Mouse (Mus musculus): ENCODE data around the gene Hs3st3b1. TPM values are rescaled to one million over a fixed set of nuclear protein-coding genes. Genes with fewer than 3 reads are reported as not detected.
A peak's percentile ranks its signal among the peaks of the same experiment; 100 is the strongest.

Hs3st3b1 gene
- polyA plus RNA-seq, 1 experiment from 2014 or later = 23.7 TPM

DNA sequence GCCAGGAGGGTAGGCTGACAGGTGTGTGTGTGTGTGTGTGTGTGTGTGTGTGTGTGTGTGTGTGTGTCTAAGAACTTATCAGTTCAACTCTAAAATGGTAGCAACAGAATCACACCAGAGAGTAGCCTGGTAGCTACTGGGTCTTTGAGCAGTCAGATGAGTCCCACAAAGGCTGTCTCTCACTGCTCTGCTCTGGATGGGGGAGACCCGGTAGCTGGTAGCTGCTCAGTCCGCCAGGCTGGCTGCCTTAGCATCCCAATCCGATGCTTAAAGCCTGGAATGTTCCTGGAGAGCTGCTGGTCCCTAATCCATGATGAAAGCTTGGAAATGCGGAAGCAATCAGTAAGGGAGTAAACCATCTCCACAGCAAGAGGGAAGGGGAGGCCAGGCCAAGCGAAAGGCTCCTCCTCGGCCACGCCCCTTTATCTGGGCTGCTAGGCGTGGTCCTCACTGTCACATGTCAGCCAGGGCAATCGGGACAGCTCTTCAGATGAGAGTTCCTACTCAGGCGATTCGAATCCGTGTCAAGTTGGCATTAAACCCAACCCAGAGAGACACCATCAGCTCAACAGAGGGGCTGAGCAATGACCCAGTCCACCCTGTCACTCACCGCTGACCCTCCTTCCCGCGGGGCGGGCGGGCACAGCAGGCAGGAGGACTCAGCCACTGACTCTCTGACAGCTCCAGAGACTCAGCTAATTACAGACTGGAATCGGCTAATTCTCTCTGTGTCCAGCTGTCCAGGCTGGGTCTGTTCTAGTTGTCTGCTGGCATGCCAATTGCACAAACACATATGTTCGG, 29.9 kb upstream of the Hs3st3b1 start:
- Histone ChIP-seq H3K4me3 (peak overlapping the region; percentile 31), H3K27ac (no peak overlapping the region), H3K4me1 (peaks cover 25% of the 10 kb centered on the region), H3K27me3 (replicated peaks) (peaks cover 38% of the 10 kb centered on the region), H3K4me2 (peak overlapping the region; percentile 55), H3K9me3 (replicated peaks) (no peaks in the 10 kb centered on the region), H3K9ac (no peak overlapping the region), H3K36me3 (no peaks in the 10 kb centered on the region)
- ATAC-seq = peak; percentile 78
- 13% methylated on average over 19 of the region's 19 CpGs for WGBS (ENCODE audit: insufficient replicate concordance)

DNA sequence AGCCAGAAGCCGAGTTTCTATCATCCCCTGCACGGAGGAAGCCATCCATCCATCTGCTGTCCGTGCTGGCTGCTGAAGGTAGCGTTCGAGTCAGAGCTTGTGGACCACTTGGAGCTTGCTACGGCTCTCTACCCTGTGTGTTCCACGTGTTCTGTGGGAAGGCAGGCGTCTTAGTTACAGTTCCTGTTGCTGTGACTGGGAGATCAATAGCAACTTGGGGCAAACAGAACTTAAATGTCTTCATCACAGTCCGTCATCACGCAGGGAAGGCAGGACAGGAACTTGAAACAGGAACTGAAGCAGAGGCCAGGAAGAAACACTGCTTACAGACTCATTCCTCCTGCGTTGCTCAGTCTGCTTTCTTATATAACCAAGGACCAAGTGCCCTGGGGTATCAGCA, 26.3 kb upstream of the Hs3st3b1 start:
- no peak overlapping the region for H3K9ac ChIP-seq
- WGBS (ENCODE audit: insufficient replicate concordance) = 50% methylated on average over 11 of the region's 11 CpGs
- no peaks in the 10 kb centered on the region for H3K9me3 ChIP-seq (replicated peaks)
- no peak overlapping the region for H3K4me3 ChIP-seq
- no peaks in the 10 kb centered on the region for H3K36me3 ChIP-seq
- H3K4me1 ChIP-seq = peaks cover 15% of the 10 kb centered on the region
- H3K27me3 ChIP-seq (replicated peaks) = peaks cover 37% of the 10 kb centered on the region
- ATAC-seq = no peak
- no peak overlapping the region for H3K27ac ChIP-seq
- H3K4me2 ChIP-seq = no peak overlapping the region

DNA sequence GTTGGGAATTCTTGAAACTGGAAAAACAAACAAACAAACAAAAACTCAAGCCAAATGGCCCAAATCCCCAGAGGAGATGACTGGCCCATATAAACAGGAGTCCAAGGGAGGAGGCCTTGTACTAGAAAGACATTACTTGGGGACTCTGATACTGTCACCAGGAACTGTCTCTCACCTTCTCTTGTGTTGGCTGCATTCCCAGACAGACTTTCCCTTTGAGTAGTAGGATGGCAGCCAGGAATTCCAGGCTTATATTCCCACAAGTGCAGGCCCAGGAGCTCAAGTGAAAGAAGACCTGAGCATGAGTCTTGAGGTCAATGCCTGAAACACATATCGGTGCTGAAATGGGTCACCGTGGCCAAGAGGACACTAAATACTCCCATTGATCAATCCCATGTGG, 24.9 kb upstream of the Hs3st3b1 start:
- Histone ChIP-seq H3K36me3 (no peaks in the 10 kb centered on the region), H3K4me3 (no peak overlapping the region), H3K9ac (no peak overlapping the region), H3K9me3 (replicated peaks) (no peaks in the 10 kb centered on the region), H3K4me1 (peaks cover 7% of the 10 kb centered on the region), H3K27me3 (replicated peaks) (peaks cover 25% of the 10 kb centered on the region), H3K4me2 (no peak overlapping the region), H3K27ac (no peak overlapping the region)
- no peak for ATAC-seq
- 91% methylated on average over 2 of the region's 2 CpGs for WGBS (ENCODE audit: insufficient replicate concordance)

DNA sequence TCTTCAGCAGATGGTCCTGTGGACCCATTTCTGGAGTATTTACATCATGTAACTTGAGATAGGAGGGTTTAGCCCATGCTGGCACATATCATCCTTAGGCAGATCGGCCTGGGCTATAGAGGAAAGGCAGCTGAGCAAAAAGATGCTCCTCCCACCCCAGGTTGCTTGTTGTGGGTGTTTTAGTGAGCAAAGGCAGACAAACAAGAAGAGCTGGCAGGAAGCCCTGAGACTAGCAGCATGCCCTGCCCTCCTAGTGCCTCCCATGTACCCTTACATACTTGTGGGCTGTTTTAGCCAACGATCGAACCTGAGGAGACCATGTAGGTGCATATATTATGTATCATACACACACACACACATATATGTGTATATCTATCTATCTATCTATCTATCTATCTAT, 21.9 kb upstream of the Hs3st3b1 start:
- Histone ChIP-seq H3K27ac (no peak overlapping the region), H3K4me3 (no peak overlapping the region), H3K9ac (no peak overlapping the region), H3K4me2 (no peak overlapping the region), H3K36me3 (no peaks in the 10 kb centered on the region), H3K27me3 (replicated peaks) (peaks cover 7% of the 10 kb centered on the region; the same call in 1 of the 2 replicates), H3K9me3 (replicated peaks) (no peaks in the 10 kb centered on the region), H3K4me1 (no peaks in the 10 kb centered on the region)
- no peak for ATAC-seq
- 84% methylated on average over 3 of the region's 3 CpGs for WGBS (ENCODE audit: insufficient replicate concordance)

DNA sequence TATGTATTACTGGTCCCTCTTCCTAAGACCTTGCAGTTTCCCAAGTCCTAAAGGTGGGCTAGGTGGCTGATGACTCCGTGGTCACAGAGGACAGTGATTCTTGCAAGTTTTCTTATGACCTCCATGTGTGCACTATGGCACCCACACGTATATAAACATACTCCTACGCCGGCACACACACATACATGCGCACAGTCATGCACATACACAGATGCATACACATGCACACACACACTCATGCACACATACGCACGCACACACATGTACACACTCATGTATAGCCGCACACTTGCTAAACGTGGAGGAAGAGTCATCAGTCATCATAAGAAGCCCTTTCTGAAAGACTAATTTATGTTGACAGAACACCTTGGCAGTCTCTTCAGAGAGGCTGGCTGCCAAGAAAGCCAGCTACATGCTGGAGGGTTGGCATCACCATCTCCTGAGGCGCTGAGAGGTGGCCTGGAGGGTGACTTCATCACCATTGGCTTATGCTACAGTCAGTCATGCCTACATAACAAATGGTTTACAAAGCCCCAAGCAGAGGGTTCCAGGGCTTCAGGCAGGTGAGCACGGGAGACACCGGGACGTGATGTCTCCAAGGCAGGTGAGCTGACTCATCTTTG, 21.3 kb upstream of the Hs3st3b1 start:
- Histone ChIP-seq H3K9me3 (replicated peaks) (no peaks in the 10 kb centered on the region), H3K27me3 (replicated peaks) (peaks cover 7% of the 10 kb centered on the region; the same call in 1 of the 2 replicates), H3K9ac (no peak overlapping the region), H3K27ac (no peak overlapping the region), H3K36me3 (no peaks in the 10 kb centered on the region), H3K4me3 (no peak overlapping the region), H3K4me2 (no peak overlapping the region), H3K4me1 (no peaks in the 10 kb centered on the region)
- 80% methylated on average over 13 of the region's 13 CpGs for WGBS (ENCODE audit: insufficient replicate concordance)
- ATAC-seq = no peak

DNA sequence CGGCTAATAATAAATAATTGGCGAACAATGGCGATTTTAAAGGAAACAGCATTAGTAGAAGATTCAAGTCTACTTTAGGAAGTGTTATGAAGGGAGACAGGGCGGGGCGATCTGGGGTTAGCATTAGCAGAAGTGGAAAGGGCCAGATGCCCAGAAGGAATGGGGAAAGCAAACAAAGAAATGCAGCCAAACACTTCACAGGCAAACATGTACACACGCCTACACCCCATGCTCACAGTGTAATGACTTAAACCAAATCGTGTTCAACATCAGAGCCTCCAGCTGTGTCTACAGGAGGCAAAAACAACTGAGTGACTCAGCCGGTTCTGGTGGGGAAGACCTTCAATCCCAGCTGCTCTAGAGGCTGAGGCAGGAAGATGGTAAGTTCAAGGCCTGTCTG, 20.1 kb upstream of the Hs3st3b1 start:
- Histone ChIP-seq H3K4me2 (no peak overlapping the region), H3K4me3 (no peak overlapping the region), H3K4me1 (no peaks in the 10 kb centered on the region), H3K9me3 (replicated peaks) (no peaks in the 10 kb centered on the region), H3K27ac (no peak overlapping the region), H3K27me3 (replicated peaks) (peaks cover 7% of the 10 kb centered on the region; the same call in 1 of the 2 replicates), H3K36me3 (no peaks in the 10 kb centered on the region), H3K9ac (no peak overlapping the region)
- ATAC-seq = no peak
- 60% methylated on average over 8 of the region's 8 CpGs for WGBS (ENCODE audit: insufficient replicate concordance)

DNA sequence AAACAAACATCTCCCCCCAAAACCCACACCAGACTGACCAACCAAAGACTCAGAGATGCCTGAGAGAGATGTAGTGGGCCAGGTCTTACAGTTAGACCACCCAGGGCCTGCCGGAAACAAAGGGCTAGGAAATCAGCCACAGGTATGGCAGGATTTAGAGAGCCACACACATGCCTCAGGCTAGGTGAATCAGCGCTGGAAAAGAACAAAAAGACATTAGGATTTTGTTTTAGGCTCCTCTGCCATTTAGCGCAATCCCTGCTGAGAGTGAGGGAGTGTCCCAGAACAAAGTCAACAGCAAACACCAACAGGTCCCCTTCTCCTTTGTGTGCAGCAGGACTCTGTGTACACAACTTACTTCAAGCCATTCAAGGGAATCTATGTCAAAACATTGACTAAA, 14.6 kb upstream of the Hs3st3b1 start:
- H3K36me3 ChIP-seq = no peaks in the 10 kb centered on the region
- no peaks in the 10 kb centered on the region for H3K4me1 ChIP-seq
- WGBS (ENCODE audit: insufficient replicate concordance) = 55% methylated on average over 3 of the region's 3 CpGs
- H3K4me3 ChIP-seq = no peak overlapping the region
- H3K4me2 ChIP-seq = no peak overlapping the region
- ATAC-seq = no peak
- H3K9ac ChIP-seq = no peak overlapping the region
- no peak overlapping the region for H3K27ac ChIP-seq
- peaks cover 32% of the 10 kb centered on the region for H3K27me3 ChIP-seq (replicated peaks)
- H3K9me3 ChIP-seq (replicated peaks) = no peaks in the 10 kb centered on the region

DNA sequence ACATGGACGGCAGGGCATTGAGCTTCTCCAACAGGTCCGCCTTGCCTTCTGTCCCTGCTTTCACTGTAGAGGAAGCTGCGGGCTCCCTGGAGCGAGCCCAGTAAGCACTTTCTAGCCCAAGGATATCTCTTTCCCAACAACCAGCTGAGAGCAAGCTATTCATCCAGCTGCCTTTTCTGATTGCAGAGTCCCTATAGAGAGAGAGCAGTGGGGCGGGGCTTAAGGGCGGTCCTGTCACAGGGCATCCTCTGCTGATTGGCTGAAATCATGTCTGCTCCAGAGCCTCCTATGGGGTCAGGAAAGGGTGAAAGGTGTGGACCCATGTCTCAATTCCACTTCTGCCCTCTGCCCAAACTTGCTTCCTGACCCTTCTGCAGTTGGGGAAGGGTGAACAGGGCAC, 4.8 kb upstream of the Hs3st3b1 start:
- ATAC-seq = no peak
- 43% methylated on average over 6 of the region's 6 CpGs for WGBS (ENCODE audit: insufficient replicate concordance)
- H3K4me3 ChIP-seq = no peak overlapping the region
- no peak overlapping the region for H3K27ac ChIP-seq
- peaks cover 53% of the 10 kb centered on the region for H3K27me3 ChIP-seq (replicated peaks)
- peaks cover 20% of the 10 kb centered on the region for H3K4me1 ChIP-seq
- no peaks in the 10 kb centered on the region for H3K9me3 ChIP-seq (replicated peaks)
- no peak overlapping the region for H3K9ac ChIP-seq
- no peak overlapping the region for H3K4me2 ChIP-seq
- no peaks in the 10 kb centered on the region for H3K36me3 ChIP-seq

DNA sequence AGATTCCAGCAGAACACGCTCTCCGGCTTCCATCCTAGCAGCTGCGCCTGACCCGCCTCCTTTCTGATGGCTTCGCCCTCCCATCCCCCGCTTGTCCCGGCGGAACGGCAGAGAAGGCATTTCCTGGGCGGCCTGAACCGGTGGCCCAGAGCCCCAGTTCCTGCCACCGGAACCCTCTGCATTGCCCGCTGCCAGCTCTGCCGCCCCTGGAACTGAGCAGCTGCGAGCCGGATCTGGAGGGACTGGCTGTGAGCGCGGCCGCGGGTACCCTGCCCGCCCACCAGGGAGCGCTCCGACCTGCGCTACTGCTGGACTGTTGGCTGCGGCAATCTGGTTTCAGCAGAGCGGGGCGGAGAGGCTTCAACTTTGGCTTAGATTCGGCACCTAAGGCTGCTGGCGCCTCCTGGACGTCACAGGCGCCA, 3.1 kb upstream of the Hs3st3b1 start:
- peak overlapping the region; percentile 39 for H3K4me3 ChIP-seq
- peaks cover 70% of the 10 kb centered on the region for H3K27me3 ChIP-seq (replicated peaks)
- peaks cover 20% of the 10 kb centered on the region for H3K4me1 ChIP-seq
- ATAC-seq = no peak; the same call in 1 of the 2 replicates
- 2% methylated on average over 31 of the region's 31 CpGs for WGBS (ENCODE audit: insufficient replicate concordance)
- H3K27ac ChIP-seq = no peak overlapping the region
- peak overlapping the region; percentile 58 for H3K4me2 ChIP-seq
- no peaks in the 10 kb centered on the region for H3K9me3 ChIP-seq (replicated peaks)
- H3K36me3 ChIP-seq = no peaks in the 10 kb centered on the region
- no peak overlapping the region for H3K9ac ChIP-seq

DNA sequence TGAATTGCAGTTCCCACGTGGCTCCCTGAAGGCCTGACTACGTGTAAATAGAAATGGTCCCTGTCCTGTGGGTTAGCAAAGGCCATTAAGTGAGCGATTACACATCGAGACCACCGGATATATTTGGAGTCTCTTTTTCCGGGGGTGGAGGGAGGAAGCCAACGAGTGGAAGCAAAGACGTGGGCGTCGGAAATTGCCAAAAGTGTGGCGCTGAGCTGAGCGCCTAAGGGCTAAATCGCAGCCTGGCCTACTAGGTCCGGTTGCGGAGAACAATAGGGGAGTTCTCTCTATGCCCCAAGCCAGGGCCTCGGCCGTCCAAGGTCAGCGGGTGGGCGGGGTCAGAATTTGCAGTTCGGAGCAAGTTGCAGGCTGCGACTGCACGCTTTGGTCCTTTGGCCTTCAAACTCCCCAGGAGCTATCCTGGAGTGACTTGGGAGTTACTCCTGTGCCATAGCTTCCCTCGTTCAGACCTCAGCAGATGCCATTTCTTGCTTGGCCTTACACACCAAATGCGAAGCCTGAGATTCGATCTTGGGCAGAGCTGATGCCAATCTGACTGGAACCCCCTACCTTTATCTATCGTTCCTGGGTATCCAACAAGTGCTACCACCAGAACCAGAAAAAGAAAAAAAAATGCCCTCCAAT, 2.3 kb upstream of the Hs3st3b1 start:
- Histone ChIP-seq H3K27me3 (replicated peaks) (peaks cover 77% of the 10 kb centered on the region), H3K4me3 (no peak overlapping the region), H3K36me3 (no peaks in the 10 kb centered on the region), H3K4me1 (peaks cover 20% of the 10 kb centered on the region), H3K9me3 (replicated peaks) (no peaks in the 10 kb centered on the region), H3K27ac (no peak overlapping the region), H3K4me2 (peak overlapping the region; percentile 58), H3K9ac (no peak overlapping the region)
- ATAC-seq = no peak
- 4% methylated on average over 26 of the region's 26 CpGs for WGBS (ENCODE audit: insufficient replicate concordance)

DNA sequence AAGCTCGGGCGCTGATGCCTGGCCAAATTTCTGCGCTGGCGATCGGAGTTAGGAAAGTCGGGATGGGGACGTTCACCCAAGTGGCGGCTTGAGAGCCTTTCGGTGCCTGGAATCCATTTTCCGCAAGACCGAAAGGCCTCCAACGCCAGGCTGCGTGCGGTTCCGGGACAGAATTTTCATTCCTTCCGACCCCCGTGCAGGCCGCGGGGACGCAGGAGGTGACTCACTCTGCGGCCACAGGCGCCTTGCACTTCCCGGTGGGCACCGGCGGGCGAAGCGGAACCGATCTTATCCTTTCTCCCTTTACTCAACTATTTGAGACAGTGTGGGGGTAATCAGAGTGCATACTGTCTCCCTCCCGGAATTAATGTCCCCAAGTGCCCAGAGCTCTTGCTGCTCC, 1.3 kb upstream of the Hs3st3b1 start:
- H3K9ac ChIP-seq = no peak overlapping the region
- ATAC-seq = no peak

More for the DNA sequence above, 1.3 kb upstream of the Hs3st3b1 start:
- Histone ChIP-seq H3K27ac (0 out of 2 replicates have a peak overlapping the region, but pooled peaks have one; percentile 25), H3K4me3 (peak overlapping the region; percentile 39), H3K36me3 (no peaks in the 10 kb centered on the region), H3K4me2 (peak overlapping the region; percentile 58), H3K9me3 (replicated peaks) (no peaks in the 10 kb centered on the region), H3K27me3 (replicated peaks) (peaks cover 87% of the 10 kb centered on the region), H3K4me1 (peaks cover 20% of the 10 kb centered on the region)
- WGBS (ENCODE audit: insufficient replicate concordance) = under 1% methylated on average over 29 of the region's 29 CpGs
